Mouse (Mus musculus) heart, adult 18-20 months (tissue): ENCODE results near the gene Lrrc73. TPM values are rescaled to one million over a fixed set of nuclear protein-coding genes. Genes with fewer than 3 reads are reported as not detected.

ENCODE experiments used
- DNase-seq, 2 experiments: peaks; one replicate each; pipeline ENCODE4 v3.0.0; 2021 to 2022; ENCODE audit warnings: mixed read lengths in 1 of 2
- microRNA-seq, 2 experiments: library from miRNA; unstranded; fragments of <30 nt; microRNA quantifications; one replicate each; pipeline ENCODE4 v1.2.0; 2022
- total RNA-seq, 2 experiments: library from RNA; stranded (reverse); gene quantifications; 2 replicates each; pipeline ENCODE4 v1.2.3; 2021

Lrrc73 gene
- total RNA-seq, 2 experiments from 2014 or later: 0.18 to 0.37 TPM

GRCm38 (mm10) chr17:46297028-46297363 lies 43.7 kb downstream of the Lrrc73 start:
- DNase-seq: no peak

GRCm38 (mm10) chr17:46297364-46298219 lies 44.3 kb downstream of the Lrrc73 start, which contains the start of gene Dlk2:
TSS of gene Dlk2 (plus strand) at chr17:46297421.
- no peak for DNase-seq

- peak; percentile 79 to 93 for DNase-seq
These were observed 45.0 kb downstream of the Lrrc73 start for GRCm38 (mm10) chr17:46298220-46298913.

- DNase-seq: no peak
These were observed 48.6 kb downstream of the Lrrc73 start for GRCm38 (mm10) chr17:46301892-46302291.

- no peak for DNase-seq
These were observed 50.9 kb downstream of the Lrrc73 start for GRCm38 (mm10) chr17:46304184-46304583.

Small RNAs within 50 kb of the gene (microRNA-seq; reads per million reads assigned to microRNA genes)
- gene Mir693: 0.38 to 0.54 reads per million in 2 experiments

Other genes with a start within 250 kb of the Lrrc73 start
- gene Vegfa, start 221.2 kb upstream of the Lrrc73 start, total RNA-seq: 100 to 1,000 TPM; 233 to 240 TPM
- 100 to 1,000 TPM; 143 to 145 TPM for gene Mrps18a, start 142.5 kb upstream of the Lrrc73 start, total RNA-seq
- gene Rsph9, start 109.3 kb upstream of the Lrrc73 start, total RNA-seq: under 1 TPM; 0.41 to 0.60 TPM
- gene Mad2l1bp, start 100.0 kb upstream of the Lrrc73 start, total RNA-seq: 10 to 100 TPM; 28.0 to 30.4 TPM
- gene Gtpbp2, start 92.5 kb upstream of the Lrrc73 start, total RNA-seq: 10 to 100 TPM; 49.5 to 51.2 TPM
- gene Polh, start 50.9 kb upstream of the Lrrc73 start, total RNA-seq: 1 to 10 TPM; 8.0 to 9.5 TPM
- 10 to 100 TPM; 20.5 to 21.7 TPM for gene Xpo5, start 50.7 kb upstream of the Lrrc73 start, total RNA-seq
- 10 to 100 TPM; 24.5 to 27.2 TPM for gene Polr1c, start 5.5 kb upstream of the Lrrc73 start, total RNA-seq
- gene Yipf3, start 5.5 kb upstream of the Lrrc73 start, total RNA-seq: 10 to 100 TPM; 73.6 to 77.5 TPM
- 10 to 100 TPM; 29.7 to 29.9 TPM for gene Tjap1, start 29.5 kb downstream of the Lrrc73 start, total RNA-seq
- gene Dlk2, start 43.9 kb downstream of the Lrrc73 start, total RNA-seq: under 1 TPM; 0.20 to 0.21 TPM
- 1 to 10 TPM; 3.6 to 4.2 TPM for gene Abcc10, start 74.8 kb downstream of the Lrrc73 start, total RNA-seq
- gene Zfp318, start 130.2 kb downstream of the Lrrc73 start, total RNA-seq: 10 to 100 TPM; 17.1 to 21.7 TPM
- 1 to 10 TPM in 1 of 2 experiments, under 1 TPM in 1; 0.82 to 1.2 TPM for gene Crip3, start 175.4 kb downstream of the Lrrc73 start, total RNA-seq
- not detected for gene Slc22a7, start 184.9 kb downstream of the Lrrc73 start, total RNA-seq
- gene Ttbk1, start 234.1 kb downstream of the Lrrc73 start, total RNA-seq: under 1 TPM; 0.20 to 0.28 TPM
- gene Dnph1, start 243.2 kb downstream of the Lrrc73 start, total RNA-seq: 1 to 10 TPM; 1.2 to 1.5 TPM